Mouse (Mus musculus): ENCODE results near the gene Tes3-ps. TPM values are rescaled to one million over a fixed set of nuclear protein-coding genes. Genes with fewer than 3 reads are reported as not detected.
A peak's percentile ranks its signal among the peaks of the same experiment; 100 is the strongest.

The Tes3-ps gene
- polyA plus RNA-seq, 1 experiment from 2014 or later, result 1.4 TPM

DNA sequence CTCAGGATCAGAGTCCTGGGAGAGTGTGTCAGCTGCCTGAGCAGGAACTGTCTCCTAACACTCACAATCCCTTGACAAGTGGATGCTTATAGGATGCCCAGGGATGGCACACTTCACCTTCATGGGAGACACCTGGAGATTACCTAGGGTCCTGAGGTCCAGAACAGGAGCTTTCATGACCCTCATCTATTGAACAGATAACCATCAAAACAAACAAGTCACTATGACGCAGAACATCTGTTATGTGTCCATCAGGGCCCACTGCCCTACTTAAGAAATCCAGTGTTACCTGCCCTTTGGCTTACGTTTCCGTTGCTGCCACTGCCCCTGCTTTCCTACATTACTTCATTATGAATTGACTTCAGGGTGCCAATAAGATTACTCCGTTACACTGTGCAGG is 12.7 kb downstream of the Tes3-ps start:
- no peak for ATAC-seq (ENCODE audit: borderline replicate concordance, extremely low read depth, low FRiP score, low TSS enrichment)
- Histone ChIP-seq H3K36me3 (no peaks in the 10 kb centered on the region), H3K27me3 (no peaks in the 10 kb centered on the region), H3K9me3 (no peaks in the 10 kb centered on the region), H3K27ac (no peak overlapping the region), H3K4me2 (no peak overlapping the region), H3K9ac (no peak overlapping the region), H3K4me3 (no peak overlapping the region), H3K4me1 (peaks cover 4% of the 10 kb centered on the region; the same call in 1 of the 2 replicates)
- 68% methylated on average over 4 of the region's 4 CpGs for WGBS

GRCm38 (mm10) chr13:49507176-49507575 is 14.1 kb downstream of the Tes3-ps start:
- 38% methylated on average over 3 of the region's 3 CpGs for WGBS
- Histone ChIP-seq H3K4me3 (no peak overlapping the region), H3K27me3 (no peaks in the 10 kb centered on the region), H3K4me1 (peaks cover 4% of the 10 kb centered on the region; the same call in 1 of the 2 replicates), H3K9me3 (no peaks in the 10 kb centered on the region), H3K27ac (no peak overlapping the region), H3K9ac (no peak overlapping the region), H3K36me3 (no peaks in the 10 kb centered on the region), H3K4me2 (no peak overlapping the region)
- ATAC-seq (ENCODE audit: borderline replicate concordance, extremely low read depth, low FRiP score, low TSS enrichment), result no peak

- Histone ChIP-seq H3K4me2 (no peak overlapping the region), H3K4me3 (no peak overlapping the region), H3K9me3 (no peaks in the 10 kb centered on the region), H3K9ac (no peak overlapping the region), H3K36me3 (no peaks in the 10 kb centered on the region), H3K27me3 (no peaks in the 10 kb centered on the region), H3K27ac (no peak overlapping the region), H3K4me1 (peaks cover 4% of the 10 kb centered on the region)
- ATAC-seq (ENCODE audit: borderline replicate concordance, extremely low read depth, low FRiP score, low TSS enrichment), result no peak
- 20% methylated on average over 2 of the region's 2 CpGs for whole genome bisulfite sequencing
Measured at GRCm38 (mm10) chr13:49518761-49519160, 25.6 kb downstream of the Tes3-ps start.

DNA sequence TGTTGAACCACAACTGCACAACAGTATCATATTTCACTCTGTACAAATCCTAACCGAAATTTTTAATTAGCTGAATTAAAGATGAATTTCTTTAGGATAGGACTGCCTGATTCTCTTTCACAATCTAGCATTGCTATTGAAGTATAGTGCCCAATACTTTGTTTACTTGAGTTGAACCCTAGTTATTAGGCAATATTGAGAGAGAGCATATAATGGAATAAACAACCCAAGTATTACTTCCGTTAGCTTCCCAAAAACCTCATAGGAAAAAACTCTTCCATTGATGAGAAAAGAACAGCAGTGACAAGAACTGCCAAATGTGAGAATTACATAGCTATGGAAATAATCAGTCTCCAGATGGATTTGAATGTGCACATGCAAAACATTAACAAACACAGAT is 33.1 kb downstream of the Tes3-ps start:
- 57% methylated on average over 2 of the region's 2 CpGs for WGBS
- Histone ChIP-seq H3K9me3 (no peaks in the 10 kb centered on the region), H3K27me3 (no peaks in the 10 kb centered on the region), H3K4me3 (no peak overlapping the region), H3K9ac (no peak overlapping the region), H3K36me3 (no peaks in the 10 kb centered on the region), H3K4me2 (no peak overlapping the region), H3K4me1 (no peaks in the 10 kb centered on the region), H3K27ac (peak overlapping the region; percentile 25; the same call in 1 of the 2 replicates)
- no peak for ATAC-seq (ENCODE audit: borderline replicate concordance, extremely low read depth, low FRiP score, low TSS enrichment)

DNA sequence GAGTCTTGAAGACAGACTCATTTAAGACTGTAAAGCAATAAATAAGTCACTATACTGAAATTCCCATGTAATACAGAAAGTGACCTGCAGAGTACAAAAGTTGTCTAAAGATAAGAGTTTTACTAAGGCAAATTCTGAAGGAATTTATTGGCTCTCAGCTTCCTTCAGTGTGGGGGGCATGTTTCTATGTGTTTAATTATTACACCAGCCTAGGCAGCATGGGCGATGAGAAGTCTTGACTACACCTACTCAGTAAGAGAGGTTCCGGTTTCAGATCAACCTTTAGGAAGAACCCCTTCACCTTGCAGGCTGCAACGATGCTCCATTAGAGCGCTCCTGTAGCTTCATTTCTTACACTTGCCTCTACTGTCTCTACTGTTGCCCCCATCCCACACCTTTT is 37.5 kb downstream of the Tes3-ps start:
- H3K4me2 ChIP-seq, result no peak overlapping the region
- H3K4me1 ChIP-seq, result no peaks in the 10 kb centered on the region
- H3K36me3 ChIP-seq, result no peaks in the 10 kb centered on the region
- H3K27me3 ChIP-seq, result no peaks in the 10 kb centered on the region
- H3K9ac ChIP-seq, result no peak overlapping the region
- H3K4me3 ChIP-seq, result no peak overlapping the region
- ATAC-seq (ENCODE audit: borderline replicate concordance, extremely low read depth, low FRiP score, low TSS enrichment), result no peak
- H3K27ac ChIP-seq, result no peak overlapping the region
- whole genome bisulfite sequencing, result 92% methylated on average over 4 of the region's 4 CpGs
- H3K9me3 ChIP-seq, result no peaks in the 10 kb centered on the region

DNA sequence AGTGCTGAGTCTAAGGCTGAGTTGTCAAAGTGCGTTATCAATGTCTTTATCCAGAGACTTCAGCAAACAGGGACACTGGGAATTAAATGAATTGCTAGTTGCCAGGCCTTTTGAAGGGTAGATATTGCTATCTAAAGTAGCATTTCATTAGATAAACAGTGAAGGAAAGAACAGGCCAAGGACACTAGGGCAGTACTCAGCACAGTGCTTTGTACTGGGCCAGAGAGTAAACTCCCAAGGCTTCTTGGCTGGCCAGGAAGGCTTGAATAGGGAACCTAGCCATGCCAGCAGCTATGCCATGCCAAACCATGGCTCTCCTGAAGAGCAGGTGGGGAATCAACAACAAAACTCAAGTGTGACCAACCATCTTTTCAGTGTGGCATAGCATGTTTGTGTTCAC is 43.8 kb downstream of the Tes3-ps start:
- Histone ChIP-seq H3K4me1 (no peaks in the 10 kb centered on the region), H3K9ac (no peak overlapping the region), H3K27me3 (no peaks in the 10 kb centered on the region), H3K4me2 (no peak overlapping the region), H3K9me3 (no peaks in the 10 kb centered on the region), H3K27ac (no peak overlapping the region), H3K36me3 (no peaks in the 10 kb centered on the region), H3K4me3 (no peak overlapping the region)
- 98% methylated on average over 1 of the region's 1 CpGs for WGBS
- ATAC-seq (ENCODE audit: borderline replicate concordance, extremely low read depth, low FRiP score, low TSS enrichment), result no peak

DNA sequence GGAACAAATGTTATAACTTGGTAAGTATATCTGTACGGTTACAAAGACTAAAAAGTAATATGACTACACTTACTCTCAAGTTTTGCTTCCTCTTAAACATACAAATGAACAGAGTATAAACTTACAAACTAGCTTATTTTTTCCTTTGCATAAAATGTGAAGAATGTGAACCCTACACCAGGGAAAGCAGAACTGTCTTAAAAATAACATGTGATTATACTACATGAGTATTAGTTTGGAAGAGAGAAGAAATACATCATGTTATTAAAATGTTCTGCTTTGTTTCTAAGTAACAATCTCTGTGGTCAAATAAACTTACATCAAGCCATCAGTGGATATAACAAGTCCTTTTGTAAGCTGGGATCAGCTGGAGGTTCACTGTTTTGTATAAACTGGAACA is 45.6 kb downstream of the Tes3-ps start:
- ATAC-seq (ENCODE audit: borderline replicate concordance, extremely low read depth, low FRiP score, low TSS enrichment), result no peak

DNA sequence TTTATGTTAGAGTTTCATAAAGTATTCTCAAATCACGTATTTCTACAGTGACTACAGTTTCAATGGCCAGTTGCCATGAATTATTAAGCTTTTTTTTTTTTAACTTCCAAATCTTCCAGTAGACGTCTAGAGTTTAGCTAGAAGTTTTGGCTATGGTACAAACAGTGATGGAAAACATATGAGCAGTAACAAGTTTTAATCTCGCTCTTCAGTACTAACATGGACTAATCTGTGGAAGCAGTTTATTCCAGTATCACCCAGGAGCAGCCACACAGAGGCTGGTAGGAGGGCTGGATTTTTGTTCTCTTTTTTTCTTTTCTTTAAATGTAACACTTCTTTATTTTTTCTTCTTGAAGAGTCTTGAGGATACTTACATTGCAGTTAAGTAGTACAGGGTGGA is 51.2 kb downstream of the Tes3-ps start, which contains the start of gene Aspn:
Gene Aspn (plus strand): TSS at position 165 of the 400 bp plus-strand sequence.
- no peak within 1 kb of the TSS for H3K4me3 ChIP-seq
- H3K27me3 ChIP-seq, result no peaks in the 10 kb centered on the region
- no peaks in the 10 kb centered on the region for H3K36me3 ChIP-seq
- 55% methylated on average over 3 of the region's 3 CpGs for WGBS
- H3K27ac ChIP-seq, result no peak within 1 kb of the TSS
- no peaks in the 10 kb centered on the region for H3K4me1 ChIP-seq
- no peaks in the 10 kb centered on the region for H3K9me3 ChIP-seq
- H3K9ac ChIP-seq, result no peak within 1 kb of the TSS
- H3K4me2 ChIP-seq, result no peak within 1 kb of the TSS
- peak; percentile 67; the same call in 1 of the 2 replicates for ATAC-seq (ENCODE audit: borderline replicate concordance, extremely low read depth, low FRiP score, low TSS enrichment)

More for the DNA sequence above, 45.6 kb downstream of the Tes3-ps start:
- H3K9ac ChIP-seq, result no peak overlapping the region
- H3K36me3 ChIP-seq, result no peaks in the 10 kb centered on the region
- no peaks in the 10 kb centered on the region for H3K4me1 ChIP-seq
- no peak overlapping the region for H3K4me3 ChIP-seq
- H3K4me2 ChIP-seq, result no peak overlapping the region
- H3K27ac ChIP-seq, result no peak overlapping the region
- WGBS, result 83% methylated on average over 1 of the region's 1 CpGs
- H3K27me3 ChIP-seq, result no peaks in the 10 kb centered on the region
- H3K9me3 ChIP-seq, result no peaks in the 10 kb centered on the region

- Histone ChIP-seq H3K4me2 (0 out of 2 replicates have a peak overlapping the region, but pooled peaks have one; percentile 6), H3K27me3 (no peaks in the 10 kb centered on the region), H3K27ac (peak overlapping the region; percentile 50; the same call in 1 of the 2 replicates), H3K9ac (no peak overlapping the region), H3K4me3 (no peak overlapping the region), H3K4me1 (no peaks in the 10 kb centered on the region), H3K9me3 (no peaks in the 10 kb centered on the region), H3K36me3 (no peaks in the 10 kb centered on the region)
- ATAC-seq (ENCODE audit: borderline replicate concordance, extremely low read depth, low FRiP score, low TSS enrichment), result no peak
- 57% methylated on average over 3 of the region's 3 CpGs for WGBS
Measured at GRCm38 (mm10) chr13:49545646-49546045, 52.5 kb downstream of the Tes3-ps start.

Other genes starting within 250 kb of the Tes3-ps start
- gene Susd3, start 244.6 kb upstream of the Tes3-ps start, polyA plus RNA-seq (2015; fragmentation: Nextera tagmentation; extraction: Ambion mirVana), result 1.5 and 2.2 TPM in 2 replicates
- gene Fgd3, start 173.0 kb upstream of the Tes3-ps start, polyA plus RNA-seq (2015; fragmentation: Nextera tagmentation; extraction: Ambion mirVana), result 0.30 and 0.33 TPM in 2 replicates
- 33.1 and 34.7 TPM in 2 replicates for gene Bicd2, start 151.7 kb upstream of the Tes3-ps start, polyA plus RNA-seq (2015; fragmentation: Nextera tagmentation; extraction: Ambion mirVana)
- gene Ippk, start 72.1 kb upstream of the Tes3-ps start, polyA plus RNA-seq (2015; fragmentation: Nextera tagmentation; extraction: Ambion mirVana), result 15.1 and 15.2 TPM in 2 replicates
- gene Ecm2, start 11.5 kb downstream of the Tes3-ps start, polyA plus RNA-seq (2015; fragmentation: Nextera tagmentation; extraction: Ambion mirVana), result 1.3 and 1.6 TPM in 2 replicates
- gene Aspn, start 51.1 kb downstream of the Tes3-ps start, polyA plus RNA-seq (2015; fragmentation: Nextera tagmentation; extraction: Ambion mirVana), result 30.6 and 32.0 TPM in 2 replicates
- 0.92 and 1.1 TPM in 2 replicates for gene Omd, start 89.1 kb downstream of the Tes3-ps start, polyA plus RNA-seq (2015; fragmentation: Nextera tagmentation; extraction: Ambion mirVana)
- 99.5 and 108 TPM in 2 replicates for gene Ogn, start 114.7 kb downstream of the Tes3-ps start, polyA plus RNA-seq (2015; fragmentation: Nextera tagmentation; extraction: Ambion mirVana)
- gene Cenpp, start 159.5 kb downstream of the Tes3-ps start, polyA plus RNA-seq (2015; fragmentation: Nextera tagmentation; extraction: Ambion mirVana), result 32.0 and 36.2 TPM in 2 replicates
- 12.5 and 14.2 TPM in 2 replicates for gene Nol8, start 159.8 kb downstream of the Tes3-ps start, polyA plus RNA-seq (2015; fragmentation: Nextera tagmentation; extraction: Ambion mirVana)
- 62.0 and 66.3 TPM in 2 replicates for gene Iars, start 188.8 kb downstream of the Tes3-ps start, polyA plus RNA-seq (2015; fragmentation: Nextera tagmentation; extraction: Ambion mirVana)

Data from lung, embryonic 15.5 days (tissue).